Mouse (Mus musculus) erythroblast, embryonic 14.5 days (primary cell): ENCODE results near the gene Lrrc4.

ENCODE experiments used
- GATA1 ChIP-seq: IDR thresholded peaks from 2 replicates; pipeline ENCODE4 v1.6.1; 2012; ENCODE audit warnings: low read length, inconsistent platforms, mixed read lengths
- TAL1 ChIP-seq: IDR thresholded peaks from 3 replicates; pipeline ENCODE4 v1.6.1; 2012; ENCODE audit warnings: low read length, inconsistent platforms, mixed read lengths

GRCm38 (mm10) chr6:28705384-28706107 is 126.0 kb downstream of the Lrrc4 start:
- no peak for TF ChIP-seq GATA1
- TF ChIP-seq TAL1: no peak
